Mouse (Mus musculus) megakaryocyte, embryonic 14.5 days (primary cell): ENCODE results near the gene Emilin2. TPM values are rescaled to one million over a fixed set of nuclear protein-coding genes. Genes with fewer than 3 reads are reported as not detected.
A peak's percentile ranks its signal among the peaks of the same experiment; 100 is the strongest.

Experiments used
- H3K27me3 ChIP-seq: replicated peaks from 2 replicates; pipeline ENCODE3; 2012; ENCODE audit warnings: inconsistent platforms
- H3K36me3 ChIP-seq: replicated peaks from 2 replicates; pipeline ENCODE3; 2012; ENCODE audit warnings: low read length, inconsistent platforms, mixed read lengths
- H3K4me1 ChIP-seq: 2 replicates; pipeline ENCODE4 v1.6.1; 2012; ENCODE audit warnings: inconsistent platforms
- H3K4me3 ChIP-seq: replicated peaks from 2 replicates; pipeline ENCODE3; 2012; ENCODE audit warnings: moderate library complexity, mild to moderate bottlenecking, inconsistent platforms
- H3K9me3 ChIP-seq: 2 replicates; pipeline ENCODE4 v1.6.1; 2012; ENCODE audit warnings: inconsistent platforms
- FLI1 ChIP-seq: IDR thresholded peaks from 2 replicates; pipeline ENCODE4 v1.6.1; 2012; ENCODE audit warnings: low read length, inconsistent platforms, mixed read lengths
- GATA1 ChIP-seq: IDR thresholded peaks from 3 replicates; pipeline ENCODE4 v1.6.1; 2012; ENCODE audit warnings: mixed read lengths, low read length, inconsistent platforms, borderline replicate concordance
- polyA plus RNA-seq: library from polyadenylated mRNA; stranded (reverse); fragments of >175 nt; gene quantifications from 2 replicates; pipeline ENCODE4 v1.2.3, GENCODE M21; 2012; ENCODE audit warnings: low replicate concordance; ENCODE audit not compliant: insufficient read depth

Gene Emilin2
- polyA plus RNA-seq, 1 experiment, result 271 TPM

- peaks cover 87% of the 10 kb centered on the region for H3K36me3 ChIP-seq
- H3K4me1 ChIP-seq, result peaks cover 56% of the 10 kb centered on the region
- H3K27me3 ChIP-seq, result no peaks in the 10 kb centered on the region
- TF ChIP-seq GATA1, result no peak
- H3K4me3 ChIP-seq, result peak overlapping the region; percentile 51
- H3K9me3 ChIP-seq, result no peaks in the 10 kb centered on the region
Observed at GRCm38 (mm10) chr17:71224521-71224920, 87.3 kb downstream of the Emilin2 start.

GRCm38 (mm10) chr17:71223676-71224075 lies 88.1 kb downstream of the Emilin2 start:
- Histone ChIP-seq H3K9me3 (no peaks in the 10 kb centered on the region), H3K27me3 (no peaks in the 10 kb centered on the region), H3K36me3 (peaks cover 87% of the 10 kb centered on the region), H3K4me3 (no peak overlapping the region), H3K4me1 (peaks cover 60% of the 10 kb centered on the region)
- TF ChIP-seq FLI1 (no peak), GATA1 (no peak)

GRCm38 (mm10) chr17:71221383-71221782 lies 90.4 kb downstream of the Emilin2 start:
- Histone ChIP-seq H3K36me3 (peaks cover 92% of the 10 kb centered on the region), H3K4me1 (peaks cover 69% of the 10 kb centered on the region), H3K27me3 (no peaks in the 10 kb centered on the region), H3K4me3 (peak overlapping the region; percentile 9), H3K9me3 (0 out of 2 replicates have a peak, but pooled peaks cover 3% of the 10 kb centered on the region)
- TF ChIP-seq GATA1 (no peak), FLI1 (no peak)

- Histone ChIP-seq H3K9me3 (0 out of 2 replicates have a peak, but pooled peaks cover 3% of the 10 kb centered on the region), H3K36me3 (peaks cover 82% of the 10 kb centered on the region), H3K4me3 (no peak overlapping the region), H3K4me1 (peaks cover 79% of the 10 kb centered on the region), H3K27me3 (no peaks in the 10 kb centered on the region)
- no peak for TF ChIP-seq FLI1
- no peak for TF ChIP-seq GATA1
Observed at GRCm38 (mm10) chr17:71217111-71217685, 94.6 kb downstream of the Emilin2 start.

- peaks cover 78% of the 10 kb centered on the region for H3K36me3 ChIP-seq
- 0 out of 2 replicates have a peak, but pooled peaks cover 3% of the 10 kb centered on the region for H3K9me3 ChIP-seq
- H3K4me3 ChIP-seq, result no peak overlapping the region
- TF ChIP-seq FLI1 (no peak), GATA1 (no peak)
- H3K4me1 ChIP-seq, result peaks cover 79% of the 10 kb centered on the region
- no peaks in the 10 kb centered on the region for H3K27me3 ChIP-seq
Observed at GRCm38 (mm10) chr17:71216263-71216662, 95.5 kb downstream of the Emilin2 start.

- H3K9me3 ChIP-seq, result 0 out of 2 replicates have a peak, but pooled peaks cover 3% of the 10 kb centered on the region
- H3K36me3 ChIP-seq, result peaks cover 69% of the 10 kb centered on the region
- H3K4me3 ChIP-seq, result peak overlapping the region; percentile 89
- TF ChIP-seq FLI1 (no peak), GATA1 (no peak)
- H3K4me1 ChIP-seq, result peaks cover 79% of the 10 kb centered on the region
- H3K27me3 ChIP-seq, result no peaks in the 10 kb centered on the region
Observed at GRCm38 (mm10) chr17:71215241-71215839, 96.4 kb downstream of the Emilin2 start.

GRCm38 (mm10) chr17:71214514-71215240 lies 97.1 kb downstream of the Emilin2 start:
- H3K4me1 ChIP-seq, result peaks cover 84% of the 10 kb centered on the region
- no peak for TF ChIP-seq FLI1
- no peak for TF ChIP-seq GATA1
- H3K4me3 ChIP-seq, result peak overlapping the region; percentile 89
- peaks cover 66% of the 10 kb centered on the region for H3K36me3 ChIP-seq
- H3K9me3 ChIP-seq, result 0 out of 2 replicates have a peak, but pooled peaks cover 3% of the 10 kb centered on the region
- H3K27me3 ChIP-seq, result no peaks in the 10 kb centered on the region

GRCm38 (mm10) chr17:71213666-71214065 lies 98.1 kb downstream of the Emilin2 start:
- Histone ChIP-seq H3K4me1 (peaks cover 90% of the 10 kb centered on the region), H3K9me3 (0 out of 2 replicates have a peak, but pooled peaks cover 3% of the 10 kb centered on the region), H3K27me3 (no peaks in the 10 kb centered on the region), H3K36me3 (peaks cover 56% of the 10 kb centered on the region), H3K4me3 (no peak overlapping the region)
- no peak for TF ChIP-seq GATA1

GRCm38 (mm10) chr17:71211962-71212646 lies 99.7 kb downstream of the Emilin2 start:
- H3K4me3 ChIP-seq, result peak overlapping the region; percentile 83
- no peaks in the 10 kb centered on the region for H3K27me3 ChIP-seq
- TF ChIP-seq FLI1, result no peak
- no peak for TF ChIP-seq GATA1
- peaks cover 99% of the 10 kb centered on the region for H3K4me1 ChIP-seq
- H3K36me3 ChIP-seq, result peaks cover 56% of the 10 kb centered on the region
- no peaks in the 10 kb centered on the region for H3K9me3 ChIP-seq
